Mouse (Mus musculus): Measurements from ENCODE around the gene Zfp606. TPM values are rescaled to one million over a fixed set of nuclear protein-coding genes. Genes with fewer than 3 reads are reported as not detected.

Gene Zfp606
- polyA plus RNA-seq (2014; fragmentation: Illumina TruSeq; extraction: RNeasy Lipid Tissue Mini Kit (QIAGEN cat#74804); ENCODE audit: low read depth, low replicate concordance), result 36.8 TPM

GRCm38 (mm10) chr7:12478158-12479008, at the start of gene Zfp606:
Gene Zfp606, plus strand, starts transcription at chr7:12478293.

GRCm38 (mm10) chr7:12512217-12512616, 34.1 kb downstream of the Zfp606 start, which contains the start of gene 2900092C05Rik:
Gene 2900092C05Rik, plus strand, starts transcription at chr7:12512517.

Other genes with a start within 250 kb of the Zfp606 start
- gene Vmn1r81, start 210.0 kb upstream of the Zfp606 start, polyA plus RNA-seq (2014; fragmentation: Illumina TruSeq; extraction: RNeasy Lipid Tissue Mini Kit (QIAGEN cat#74804); ENCODE audit: low read depth, low replicate concordance), result not detected
- gene Vmn1r82, start 177.9 kb upstream of the Zfp606 start, polyA plus RNA-seq (2014; fragmentation: Illumina TruSeq; extraction: RNeasy Lipid Tissue Mini Kit (QIAGEN cat#74804); ENCODE audit: low read depth, low replicate concordance), result not detected
- not detected for gene Vmn1r83, start 148.8 kb upstream of the Zfp606 start, polyA plus RNA-seq (2014; fragmentation: Illumina TruSeq; extraction: RNeasy Lipid Tissue Mini Kit (QIAGEN cat#74804); ENCODE audit: low read depth, low replicate concordance)
- not detected for gene Vmn1r84, start 109.0 kb upstream of the Zfp606 start, polyA plus RNA-seq (2014; fragmentation: Illumina TruSeq; extraction: RNeasy Lipid Tissue Mini Kit (QIAGEN cat#74804); ENCODE audit: low read depth, low replicate concordance)
- 2.2 TPM for gene Zfp551, start 55.5 kb upstream of the Zfp606 start, polyA plus RNA-seq (2014; fragmentation: Illumina TruSeq; extraction: RNeasy Lipid Tissue Mini Kit (QIAGEN cat#74804); ENCODE audit: low read depth, low replicate concordance)
- not detected for gene 2900092C05Rik, start 34.2 kb downstream of the Zfp606 start, polyA plus RNA-seq (2014; fragmentation: Illumina TruSeq; extraction: RNeasy Lipid Tissue Mini Kit (QIAGEN cat#74804); ENCODE audit: low read depth, low replicate concordance)
- gene Vmn2r53, start 130.5 kb downstream of the Zfp606 start, polyA plus RNA-seq (2014; fragmentation: Illumina TruSeq; extraction: RNeasy Lipid Tissue Mini Kit (QIAGEN cat#74804); ENCODE audit: low read depth, low replicate concordance), result not detected
- not detected for gene Vmn2r54, start 162.0 kb downstream of the Zfp606 start, polyA plus RNA-seq (2014; fragmentation: Illumina TruSeq; extraction: RNeasy Lipid Tissue Mini Kit (QIAGEN cat#74804); ENCODE audit: low read depth, low replicate concordance)
- gene Vmn2r55, start 206.7 kb downstream of the Zfp606 start, polyA plus RNA-seq (2014; fragmentation: Illumina TruSeq; extraction: RNeasy Lipid Tissue Mini Kit (QIAGEN cat#74804); ENCODE audit: low read depth, low replicate concordance), result not detected

Data from sigmoid colon, adult 10 weeks (tissue).